Mouse (Mus musculus) olfactory bulb, adult 2 months (tissue): Measurements from ENCODE around the gene Ofd1. TPM values are rescaled to one million over a fixed set of nuclear protein-coding genes. Genes with fewer than 3 reads are reported as not detected.

Source experiments
- H3K27ac ChIP-seq: fragments of 200-500 bp; 2 replicates; pipeline ENCODE4 v1.5.1; 2012; ENCODE audit warnings: low read depth, low read length; ENCODE audit not compliant: insufficient read depth
- H3K4me1 ChIP-seq: fragments of 200-500 bp; 2 replicates; pipeline ENCODE4 v1.6.1; 2012; ENCODE audit warnings: low read length; ENCODE audit not compliant: control insufficient read depth, insufficient read depth
- H3K4me3 ChIP-seq: fragments of 200-500 bp; 2 replicates; pipeline ENCODE4 v1.5.1; 2012; ENCODE audit warnings: mild to moderate bottlenecking, low read depth, low read length, moderate library complexity; ENCODE audit not compliant: insufficient read depth
- CTCF ChIP-seq: fragments of 200-500 bp; IDR thresholded peaks from 2 replicates; pipeline ENCODE4 v1.5.1; 2012; ENCODE audit warnings: low read depth, mild to moderate bottlenecking, low read length, moderate library complexity; ENCODE audit not compliant: insufficient read depth
- POLR2A ChIP-seq: fragments of 200-500 bp; IDR thresholded peaks from 2 replicates; pipeline ENCODE4 v1.6.1; 2012; ENCODE audit warnings: mild to moderate bottlenecking, low read depth, low read length, moderate library complexity; ENCODE audit not compliant: insufficient read depth
- WGBS: fragments of 180-500 bp; shearing (Covaris S2); methylation state at CpG from one replicate; pipeline ENCODE4 v1.1.7; 2018; 5-methylcytosine and 5-hydroxymethylcytosine counted together
- polyA plus RNA-seq: library from polyadenylated mRNA; stranded (reverse); fragments of >200 nt; gene quantifications from 2 replicates; pipeline ENCODE4 v1.2.4, GENCODE M21; 2012; ENCODE audit warnings: low replicate concordance; ENCODE audit not compliant: missing spikeins, insufficient read depth, insufficient read length

Gene Ofd1
- polyA plus RNA-seq, 1 experiment: not detected

DNA sequence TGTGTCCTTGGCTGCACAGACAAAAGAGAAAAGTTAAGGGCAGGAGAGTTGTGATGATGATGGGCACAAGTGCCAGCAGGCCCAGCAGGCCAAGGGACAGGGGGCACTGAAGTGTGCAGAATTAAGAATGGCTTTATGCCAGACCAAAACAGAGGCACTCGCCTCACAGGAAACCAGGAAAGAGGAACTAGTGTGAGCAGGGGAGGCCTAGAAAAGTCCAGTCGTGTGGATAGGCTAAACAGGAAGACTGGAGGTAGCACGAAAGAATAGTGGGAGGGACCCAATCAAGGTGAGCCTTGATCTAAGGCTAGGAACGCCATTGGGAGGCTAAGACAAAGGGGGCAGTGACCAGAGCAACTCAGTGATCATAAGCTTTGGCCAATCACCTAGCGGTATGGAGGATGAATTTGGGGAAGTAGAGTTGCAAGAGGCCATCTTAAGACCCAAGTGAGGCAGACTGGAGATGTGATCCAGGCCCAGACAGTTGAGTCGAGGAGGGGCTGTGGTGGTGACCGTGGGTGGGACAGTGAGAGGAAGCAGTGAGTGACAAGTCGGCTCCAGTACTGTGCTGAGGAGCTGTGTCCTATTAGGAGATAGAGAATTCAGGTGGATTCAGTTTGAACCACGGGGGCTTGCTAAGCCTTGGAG, 63.7 kb downstream of the Ofd1 start:
- TF ChIP-seq CTCF (no peak), POLR2A (no peak)
- 68% methylated on average over 9 of the region's 9 CpGs for WGBS
- Histone ChIP-seq H3K4me3 (no peak overlapping the region), H3K27ac (no peak overlapping the region), H3K4me1 (no peaks in the 10 kb centered on the region)

DNA sequence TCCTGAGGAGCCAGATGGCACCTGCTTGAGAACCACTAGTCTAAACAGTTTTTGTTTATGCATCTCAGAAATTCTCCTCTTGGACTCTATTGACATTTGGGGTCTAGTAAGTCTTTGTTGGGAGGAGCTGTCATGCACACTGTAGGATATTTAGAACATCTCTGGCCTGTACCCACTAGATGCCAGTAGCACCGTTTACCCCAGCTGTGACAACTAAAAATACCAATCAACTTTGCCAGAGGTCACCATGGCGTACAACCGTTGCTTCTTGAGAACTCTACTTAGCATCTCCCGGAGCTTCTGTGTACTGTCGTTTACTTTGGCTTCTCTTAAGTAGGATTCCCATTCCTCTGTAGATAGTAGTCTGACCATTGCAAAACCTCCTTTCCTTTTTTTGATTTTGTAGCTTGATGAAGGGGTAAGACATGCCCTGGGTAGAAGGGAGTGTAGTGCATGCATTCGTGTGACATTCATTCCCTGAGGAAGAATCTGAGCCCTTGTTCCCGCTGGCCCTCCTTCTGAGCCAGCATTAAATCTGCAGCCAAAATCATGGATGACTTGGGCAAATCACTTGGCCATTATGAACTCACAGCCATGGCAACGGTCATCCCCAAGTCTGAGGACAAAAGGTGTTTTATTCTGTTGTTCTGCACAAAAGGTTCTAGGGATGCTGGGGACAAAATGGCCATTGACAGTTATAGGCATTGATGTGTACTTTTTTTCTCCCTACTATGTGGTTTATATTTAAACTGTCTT, 74.9 kb downstream of the Ofd1 start:
- WGBS: 42% methylated on average over 8 of the region's 8 CpGs
- H3K27ac ChIP-seq: no peak overlapping the region
- no peak for TF ChIP-seq CTCF
- TF ChIP-seq POLR2A: no peak

DNA sequence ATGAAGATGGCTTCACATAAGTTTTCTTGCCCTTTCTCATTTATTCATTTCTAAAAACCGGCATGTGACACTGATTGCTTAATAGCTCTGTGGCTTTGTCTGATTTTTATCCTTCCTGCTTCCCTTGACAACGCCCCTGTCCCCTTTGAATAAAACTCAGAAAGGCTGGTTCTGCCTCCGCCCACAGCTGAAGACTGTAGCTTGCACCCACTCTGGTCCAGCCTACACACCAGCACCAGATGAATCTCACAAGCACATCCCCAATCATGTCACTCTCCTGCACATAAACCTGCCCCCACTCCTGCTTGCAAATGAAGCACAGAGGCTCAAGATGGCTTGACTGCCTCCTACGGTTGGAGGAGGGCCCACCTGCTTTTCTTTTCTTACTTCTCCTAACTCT, 80.0 kb downstream of the Ofd1 start:
- 43% methylated on average over 4 of the region's 4 CpGs for WGBS
- Histone ChIP-seq H3K27ac (no peak overlapping the region; the same call in 1 of the 2 replicates), H3K4me3 (no peak overlapping the region), H3K4me1 (peaks cover 4% of the 10 kb centered on the region; the same call in 1 of the 2 replicates)
- TF ChIP-seq CTCF (no peak), POLR2A (no peak)

More for the DNA sequence above, 74.9 kb downstream of the Ofd1 start:
- peaks cover under 1% of the 10 kb centered on the region; the same call in 1 of the 2 replicates for H3K4me1 ChIP-seq
- H3K4me3 ChIP-seq: no peak overlapping the region

DNA sequence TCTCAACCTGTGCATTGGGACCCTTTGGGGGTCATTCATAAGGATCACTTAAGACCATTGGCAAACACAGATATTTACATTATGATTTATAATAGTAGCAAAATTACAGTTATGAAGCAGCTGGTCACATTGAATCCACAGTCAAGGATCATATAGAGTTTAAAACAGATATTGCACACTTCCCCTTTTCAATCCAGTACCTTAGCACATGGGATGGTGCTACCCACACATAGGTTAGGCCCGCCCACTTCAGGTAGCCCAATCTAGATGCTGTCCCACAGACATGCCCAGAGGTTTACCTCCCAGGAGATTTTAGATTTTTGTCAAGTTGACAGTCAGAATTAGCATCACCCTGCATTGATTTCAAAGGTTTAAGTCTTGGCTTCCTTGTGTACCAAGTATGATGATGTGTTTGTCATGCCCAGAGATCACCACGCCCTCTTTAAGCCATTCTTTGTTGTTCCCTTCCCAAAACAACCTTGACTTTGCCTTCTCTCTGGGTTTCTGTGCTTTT, 80.5 kb downstream of the Ofd1 start:
- peaks cover 4% of the 10 kb centered on the region; the same call in 1 of the 2 replicates for H3K4me1 ChIP-seq
- H3K4me3 ChIP-seq: no peak overlapping the region
- TF ChIP-seq CTCF (no peak), POLR2A (no peak)
- no peak overlapping the region; the same call in 1 of the 2 replicates for H3K27ac ChIP-seq
- WGBS: 72% methylated on average over 2 of the region's 2 CpGs

DNA sequence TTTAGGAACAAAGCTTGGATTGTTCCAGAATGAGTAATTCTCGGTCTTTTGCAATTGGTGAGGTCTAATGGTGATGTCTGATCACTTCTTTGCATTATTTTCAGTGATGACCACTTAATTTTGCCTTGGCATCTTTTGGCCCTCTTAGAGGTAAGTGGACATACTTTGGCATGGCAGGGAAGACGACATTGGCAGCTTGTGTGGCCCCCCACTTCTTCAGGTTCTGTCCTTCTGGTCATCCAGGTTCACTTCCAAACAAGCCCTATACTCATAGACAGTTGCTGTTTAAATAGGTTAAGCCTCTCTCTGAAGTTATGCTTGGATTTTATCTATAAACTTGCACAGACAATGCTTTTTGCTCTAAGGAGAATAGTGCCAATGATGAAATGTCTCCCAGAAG, 81.5 kb downstream of the Ofd1 start:
- 54% methylated on average over 2 of the region's 2 CpGs for WGBS

DNA sequence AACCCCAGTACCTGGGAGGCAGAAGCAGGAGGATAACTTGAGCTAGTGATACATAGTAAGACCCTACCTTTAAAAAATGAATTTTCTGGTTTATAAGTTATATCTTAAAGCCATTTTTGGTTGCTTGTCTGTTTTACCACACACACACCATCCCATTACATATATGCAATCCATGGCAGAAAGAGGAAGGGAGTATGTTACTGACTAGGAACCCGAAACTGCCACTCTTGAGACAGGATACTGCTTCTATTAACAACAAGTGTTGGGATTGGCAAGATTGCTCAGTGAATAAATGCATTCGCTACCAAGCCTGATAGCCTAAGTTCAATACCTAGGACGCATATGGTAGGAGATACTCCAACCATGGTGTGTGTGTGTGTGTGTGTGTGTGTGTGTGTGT, 84.2 kb downstream of the Ofd1 start:
- no peak overlapping the region for H3K4me3 ChIP-seq
- peaks cover 4% of the 10 kb centered on the region; the same call in 1 of the 2 replicates for H3K4me1 ChIP-seq
- 86% methylated on average over 3 of the region's 3 CpGs for WGBS
- TF ChIP-seq CTCF: no peak
- TF ChIP-seq POLR2A: no peak
- no peak overlapping the region for H3K27ac ChIP-seq

More for the DNA sequence above, 81.5 kb downstream of the Ofd1 start:
- Histone ChIP-seq H3K4me3 (no peak overlapping the region), H3K4me1 (peaks cover 4% of the 10 kb centered on the region; the same call in 1 of the 2 replicates), H3K27ac (no peak overlapping the region)
- TF ChIP-seq POLR2A (no peak), CTCF (no peak)

DNA sequence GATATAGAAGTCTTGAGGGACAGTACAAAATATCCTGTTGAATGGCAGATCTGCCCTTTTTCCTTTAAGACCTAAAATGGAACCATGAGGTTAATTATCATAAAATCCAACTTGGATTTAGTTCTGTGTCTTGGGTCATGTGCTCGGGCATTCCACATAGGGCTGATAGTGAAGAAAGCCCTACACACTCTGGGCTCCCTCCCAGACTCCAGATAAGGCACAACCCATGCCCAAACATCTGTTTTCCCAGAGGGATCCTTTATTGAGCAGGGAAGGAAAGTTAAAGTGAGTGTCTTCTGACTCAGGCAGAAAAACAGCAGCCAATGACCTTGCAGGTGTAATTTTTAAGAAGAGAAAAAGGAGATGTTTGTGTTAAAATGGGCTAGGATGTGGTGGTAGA, 85.6 kb downstream of the Ofd1 start:
- no peak overlapping the region for H3K27ac ChIP-seq
- TF ChIP-seq POLR2A (no peak), CTCF (no peak)
- H3K4me1 ChIP-seq: no peaks in the 10 kb centered on the region
- H3K4me3 ChIP-seq: no peak overlapping the region
- 61% methylated on average over 1 of the region's 1 CpGs for WGBS

DNA sequence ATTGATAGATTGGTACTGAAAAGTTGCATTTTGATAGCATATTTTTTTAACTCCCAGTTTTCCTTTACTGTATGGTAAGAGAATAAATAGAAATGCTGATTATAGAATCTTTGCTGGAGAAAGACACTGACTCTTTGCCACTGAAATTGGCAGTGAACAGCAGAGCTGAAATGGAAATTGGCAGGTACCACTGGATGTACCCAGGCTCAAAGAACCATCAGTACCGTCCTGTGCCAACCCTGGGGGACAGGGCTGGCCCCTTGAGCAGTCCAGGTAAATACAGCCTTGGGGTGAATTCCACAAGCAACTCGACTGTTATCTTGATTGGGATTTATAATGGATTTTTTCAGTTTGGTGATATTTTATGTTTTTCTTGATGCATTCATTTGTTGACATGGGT, 87.1 kb downstream of the Ofd1 start:
- H3K4me1 ChIP-seq: no peaks in the 10 kb centered on the region
- no peak overlapping the region for H3K27ac ChIP-seq
- WGBS: 57% methylated on average over 2 of the region's 2 CpGs
- no peak overlapping the region for H3K4me3 ChIP-seq
- TF ChIP-seq POLR2A (no peak), CTCF (no peak)

DNA sequence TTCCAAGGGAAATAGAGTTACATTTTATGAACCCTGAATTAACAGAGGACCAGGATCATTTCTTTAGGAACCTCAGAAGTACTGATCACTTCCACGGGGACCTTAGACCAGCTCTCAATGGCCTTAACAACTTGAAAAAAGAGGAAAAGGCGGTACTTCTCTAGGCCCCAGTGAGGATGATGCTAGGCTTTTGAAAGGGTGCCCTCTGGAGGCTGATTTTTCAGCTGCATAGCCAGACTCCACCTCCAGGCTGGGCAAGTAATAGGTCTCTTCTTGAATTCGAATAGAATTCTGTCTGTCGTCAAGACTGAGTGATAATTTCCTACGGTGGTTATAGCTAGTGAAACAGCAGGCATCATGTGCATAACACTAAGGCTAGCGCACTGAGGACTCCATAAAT, 88.7 kb downstream of the Ofd1 start:
- Histone ChIP-seq H3K4me1 (no peaks in the 10 kb centered on the region), H3K27ac (no peak overlapping the region), H3K4me3 (no peak overlapping the region)
- TF ChIP-seq POLR2A: no peak
- no peak for TF ChIP-seq CTCF
- WGBS: 24% methylated on average over 6 of the region's 6 CpGs
